In genomic region chr9:83379661-83380060, GRCm38 (mm10) we compare ENCODE assay signal across 24 mouse cellular contexts.
"Had no signal": no experiment of that assay in that cellular context is flagged by ENCODE, and none has a peak within 500 bp of the region (broad histone marks: within the 10 kb centered on the region; RNA-seq: fewer than 3 reads in every experiment).

No protein-coding gene starts in this region.

- H3K9me3 ChIP-seq: kidney, embryonic 15.5 days; limb, embryonic 10.5 days; limb, embryonic 13.5 days; liver, embryonic 12.5 days; liver, embryonic 15.5 days; lung, embryonic 15.5 days; megakaryocyte, embryonic 14.5 days had no signal

- H3K27me3 ChIP-seq: kidney, embryonic 15.5 days; limb, embryonic 13.5 days; liver, embryonic 12.5 days; liver, embryonic 15.5 days; lung, embryonic 15.5 days had no signal

- ATAC-seq: liver, embryonic 12.5 days; midbrain, embryonic 16.5 days had no signal

- H3K4me2 ChIP-seq: kidney, embryonic 15.5 days; limb, embryonic 13.5 days; liver, embryonic 12.5 days; liver, embryonic 15.5 days; lung, embryonic 15.5 days; midbrain, embryonic 11.5 days had no signal

- H3K4me1 ChIP-seq: kidney, embryonic 15.5 days; limb, embryonic 10.5 days; limb, embryonic 13.5 days; liver, embryonic 15.5 days; lung, embryonic 15.5 days had no signal

- H3K36me3 ChIP-seq: kidney, embryonic 15.5 days; limb, embryonic 10.5 days; limb, embryonic 13.5 days; liver, embryonic 12.5 days; liver, embryonic 15.5 days; lung, embryonic 15.5 days had no signal

- H3K27ac ChIP-seq: kidney, embryonic 15.5 days; left cerebral cortex, adult 2 months; limb, embryonic 10.5 days; limb, embryonic 13.5 days; liver, embryonic 12.5 days; liver, embryonic 15.5 days; lung, embryonic 15.5 days; stomach, postnatal 0 days had no signal

- DNase-seq: kidney, adult 8-10 months; kidney, postnatal 10 days; kidney, postnatal 36 days; layer of hippocampus, postnatal 36 days; liver; lung, adult 18-20 months; lung, postnatal 10 days; lung, postnatal 36 days; right cerebral cortex, adult 18-20 months; right cerebral cortex, postnatal 14 days; right cerebral cortex, postnatal 4 days; thymus, adult 2 months; thymus, postnatal 14 days had no signal

- H3K4me3 ChIP-seq: kidney, embryonic 15.5 days; left cerebral cortex, adult 2 months; limb, embryonic 10.5 days; limb, embryonic 13.5 days; liver, embryonic 12.5 days; liver, embryonic 15.5 days; lung, embryonic 15.5 days; megakaryocyte, embryonic 14.5 days had no signal

- H3K9ac ChIP-seq: kidney, embryonic 15.5 days; limb, embryonic 13.5 days; liver, embryonic 12.5 days; liver, embryonic 15.5 days; lung, embryonic 15.5 days had no signal
